Mouse (Mus musculus) urinary bladder, adult 2 months (tissue): ENCODE results near the gene Fgfr2. TPM values are rescaled to one million over a fixed set of nuclear protein-coding genes. Genes with fewer than 3 reads are reported as not detected.

Experiments
- DNase-seq: peaks from one replicate; pipeline ENCODE4 v3.0.0; 2022; ENCODE audit warnings: low spot score
- polyA plus RNA-seq: library from polyadenylated mRNA; depleted of rRNA; stranded (reverse); fragments of >200 nt; gene quantifications from 2 replicates; pipeline ENCODE4 v1.2.3, GENCODE M21; 2012

Gene Fgfr2
- polyA plus RNA-seq, 1 experiment, result 80.2 TPM

DNA sequence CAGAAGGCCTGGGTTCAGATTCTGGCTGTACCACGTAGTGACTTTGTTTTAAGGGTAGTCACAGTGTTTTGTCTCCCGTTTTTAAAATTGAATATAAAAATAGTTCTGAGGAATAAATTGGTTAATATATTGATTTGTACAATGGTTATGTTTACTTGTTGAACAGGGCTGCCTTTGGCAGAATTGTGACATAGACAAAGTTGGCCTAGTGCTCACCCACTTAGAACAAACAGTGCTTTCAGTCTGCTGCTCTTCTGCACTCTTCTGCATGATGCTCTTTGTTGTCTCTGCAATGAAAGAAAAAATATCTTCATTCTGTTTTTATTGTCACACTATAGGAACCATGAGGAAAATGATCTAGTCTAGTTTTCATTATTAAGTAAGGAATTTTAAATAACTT is 184.0 kb downstream of the Fgfr2 start:
- no peak for DNase-seq

GRCm38 (mm10) chr7:132934743-132935142 is 188.4 kb downstream of the Fgfr2 start:
- no peak for DNase-seq

DNA sequence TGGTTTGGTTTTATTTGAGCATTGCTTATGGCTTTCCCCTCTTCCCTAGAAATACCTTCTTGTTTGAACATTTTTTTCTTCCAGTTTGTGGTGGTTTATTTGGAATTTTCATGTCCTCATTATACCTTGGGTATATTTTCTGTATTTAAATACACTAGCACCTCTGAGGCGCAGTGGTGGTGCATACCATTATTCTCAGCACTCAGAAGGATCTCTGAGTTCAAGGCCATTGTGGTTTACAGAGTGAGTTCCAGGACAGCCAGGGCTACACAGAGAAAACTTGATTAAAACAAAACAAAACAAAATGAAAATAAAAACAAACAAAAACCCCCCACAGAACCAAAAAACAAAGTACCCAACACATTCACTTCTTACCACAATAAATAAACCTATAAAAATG is 189.8 kb downstream of the Fgfr2 start:
- no peak for DNase-seq

DNA sequence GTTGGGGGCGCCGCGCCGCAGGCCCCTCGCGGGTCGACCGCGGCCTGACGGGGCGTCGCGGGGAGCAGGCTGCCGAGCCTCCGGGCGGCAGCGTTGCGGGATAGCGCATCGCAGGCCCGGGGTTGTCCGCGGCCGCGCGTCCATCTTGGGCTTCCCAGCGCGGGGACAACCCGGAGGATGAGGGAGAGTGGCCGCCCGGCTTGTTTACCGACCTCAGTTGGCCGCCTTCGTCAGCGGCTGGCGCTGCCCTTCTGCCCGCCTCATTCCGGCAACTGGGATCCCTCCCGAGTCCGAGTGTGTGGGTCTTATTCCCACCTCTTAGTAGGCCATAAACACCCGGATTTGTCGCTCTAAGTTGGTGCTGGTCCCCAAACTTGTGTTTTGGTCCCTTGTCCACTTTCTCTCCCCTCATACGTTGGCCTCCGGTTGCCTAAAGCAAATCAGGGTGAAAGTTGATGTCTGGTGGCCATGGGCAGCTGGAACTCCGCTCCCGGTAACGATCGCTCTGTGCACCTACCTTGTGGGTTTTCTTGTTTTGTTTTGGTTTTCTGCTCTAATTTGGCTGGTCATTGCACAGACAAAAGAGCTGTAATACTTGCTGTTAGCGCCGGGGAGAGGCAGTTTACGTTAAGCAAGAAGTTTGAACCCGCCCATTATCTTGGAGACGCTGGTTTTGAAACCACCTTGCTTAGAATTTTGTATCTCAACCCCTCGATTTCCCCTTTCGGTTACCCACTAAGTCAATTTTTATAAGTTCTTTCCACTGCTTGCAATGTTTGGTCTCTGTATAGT is 191.4 kb downstream of the Fgfr2 start:
- DNase-seq, result peak; percentile 54

DNA sequence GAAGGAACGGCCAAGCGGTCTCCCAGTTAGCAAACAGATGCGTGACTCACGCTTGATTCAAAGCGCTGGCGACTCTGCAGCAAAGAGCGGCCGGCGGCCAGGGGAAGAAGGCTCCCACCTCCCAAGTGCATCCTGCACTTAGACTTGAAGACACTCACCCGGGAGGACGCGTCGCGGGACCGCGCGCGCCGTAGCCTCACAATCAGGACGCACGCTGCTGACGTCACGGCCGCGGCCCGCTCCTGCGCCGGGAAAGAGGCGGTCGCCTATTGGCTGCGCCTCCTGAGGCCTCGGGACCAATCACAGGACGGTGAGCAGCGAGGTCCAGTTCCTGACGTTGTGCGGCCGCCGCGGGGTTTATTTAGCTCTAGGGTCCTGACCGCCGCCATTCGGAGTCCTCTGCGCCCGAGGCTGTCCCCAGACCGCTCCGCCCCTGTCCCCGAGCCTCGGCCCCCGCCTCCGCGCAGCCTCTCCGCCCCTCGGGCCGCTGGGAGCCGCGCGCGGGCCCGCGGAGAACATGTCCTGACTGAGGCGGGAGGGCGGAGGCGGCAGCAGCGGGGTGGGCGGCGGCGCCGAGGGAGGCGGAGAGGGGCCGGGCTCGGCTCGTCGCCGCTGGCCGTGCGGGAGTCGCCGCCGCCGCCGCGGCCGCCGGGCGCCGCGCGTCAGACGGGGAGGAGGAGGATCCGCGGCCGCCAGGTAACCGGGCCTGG is 192.1 kb downstream of the Fgfr2 start, which contains the start of gene Zranb1:
TSS of gene Zranb1 (plus strand) at position 293 of the 710 bp plus-strand sequence.
- DNase-seq, result peak; percentile 98

DNA sequence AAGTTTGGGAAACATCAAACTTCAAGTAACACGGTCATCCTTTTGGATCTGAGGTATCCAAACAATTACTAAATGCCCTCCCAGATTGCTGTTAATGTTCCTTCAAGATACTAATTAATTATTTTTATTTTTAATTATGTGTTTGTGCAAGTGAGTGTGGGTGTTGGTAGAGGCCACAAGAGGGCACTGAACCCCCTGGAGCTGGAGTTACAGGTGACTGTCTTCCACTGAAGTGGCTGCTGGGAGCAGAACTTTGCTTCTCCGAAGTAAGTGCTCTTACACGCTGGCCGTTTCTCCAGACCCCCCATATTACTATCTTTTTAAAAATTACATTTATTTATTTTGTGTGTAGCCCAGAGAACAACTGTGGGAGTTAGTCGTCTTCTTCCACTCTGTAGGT is 193.1 kb downstream of the Fgfr2 start:
- no peak for DNase-seq

DNA sequence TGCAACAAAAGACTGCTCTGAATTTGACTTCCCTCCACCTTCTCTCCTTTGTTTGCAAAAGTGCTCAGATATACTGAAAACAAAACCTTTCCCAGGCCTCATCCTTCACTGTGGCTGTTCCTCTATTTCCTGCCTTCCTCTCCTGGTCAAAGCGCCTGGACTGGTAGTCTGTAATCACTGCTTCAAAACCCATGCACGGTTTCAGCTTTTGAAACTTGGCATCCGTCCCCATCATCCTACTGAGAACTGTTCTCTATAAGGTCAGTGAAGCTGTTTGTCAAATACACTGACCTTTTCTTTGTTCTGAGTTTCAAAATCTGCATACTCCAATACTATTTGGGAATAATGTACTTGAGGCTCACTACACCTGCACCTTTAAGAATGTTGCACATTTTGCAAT is 195.9 kb downstream of the Fgfr2 start:
- no peak for DNase-seq

DNA sequence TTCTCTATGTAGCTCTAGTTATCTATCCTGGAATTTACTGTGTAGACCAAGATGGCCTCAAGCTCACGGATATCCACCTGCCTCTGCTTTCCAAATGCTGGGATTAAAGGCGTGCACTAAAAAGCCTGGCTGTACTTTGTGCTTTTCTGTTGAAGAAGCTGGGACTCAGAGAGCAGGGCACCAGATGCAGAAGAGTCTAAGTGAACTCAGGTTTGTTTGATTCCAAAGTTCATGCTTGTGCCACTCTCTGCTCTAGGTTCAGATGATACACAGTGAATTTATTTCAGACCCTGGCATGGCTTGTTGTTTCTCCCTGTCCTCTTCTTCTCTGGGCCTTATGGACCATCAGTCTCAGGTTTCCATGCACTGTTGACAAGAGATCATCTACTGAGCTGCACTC is 197.9 kb downstream of the Fgfr2 start:
- no peak for DNase-seq

DNA sequence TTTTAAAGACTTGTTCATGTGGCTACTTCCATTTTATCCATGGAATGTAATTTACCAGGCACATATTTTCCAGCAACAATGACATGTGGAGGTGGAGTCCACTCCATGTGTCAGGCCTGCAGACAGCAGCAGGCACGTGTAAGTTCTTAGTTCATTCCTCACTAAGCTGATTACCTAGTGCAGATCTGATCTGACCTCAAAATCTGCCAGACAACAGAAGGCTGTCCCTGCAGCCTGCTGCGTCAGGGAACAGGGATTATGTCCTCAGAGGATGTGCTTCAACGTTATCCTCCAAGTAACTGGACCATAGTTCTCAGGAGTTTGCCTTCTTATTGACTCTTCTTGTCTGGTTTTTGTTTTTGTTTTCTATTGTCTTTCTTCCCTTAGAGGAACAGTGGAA is 201.2 kb downstream of the Fgfr2 start:
- DNase-seq, result no peak

DNA sequence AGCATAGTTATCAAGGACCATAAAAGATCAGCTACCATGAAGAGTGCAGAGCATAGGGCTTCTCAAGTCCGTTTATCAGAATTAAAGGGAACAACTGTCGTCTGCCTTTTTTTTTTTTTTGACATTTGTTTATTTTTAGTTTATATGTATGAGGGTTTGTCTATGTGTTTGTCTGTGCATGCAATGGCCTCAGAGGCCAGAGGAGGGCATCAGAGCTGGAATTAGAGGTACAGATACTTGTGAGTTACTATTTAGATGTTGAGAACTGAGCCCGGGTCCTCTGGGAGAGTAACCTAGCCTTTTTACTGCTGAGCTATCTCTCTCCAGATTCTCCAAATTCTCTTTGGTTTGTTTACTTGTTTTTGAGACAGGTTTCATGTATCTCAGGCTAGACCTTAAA is 219.4 kb downstream of the Fgfr2 start:
- no peak for DNase-seq

DNA sequence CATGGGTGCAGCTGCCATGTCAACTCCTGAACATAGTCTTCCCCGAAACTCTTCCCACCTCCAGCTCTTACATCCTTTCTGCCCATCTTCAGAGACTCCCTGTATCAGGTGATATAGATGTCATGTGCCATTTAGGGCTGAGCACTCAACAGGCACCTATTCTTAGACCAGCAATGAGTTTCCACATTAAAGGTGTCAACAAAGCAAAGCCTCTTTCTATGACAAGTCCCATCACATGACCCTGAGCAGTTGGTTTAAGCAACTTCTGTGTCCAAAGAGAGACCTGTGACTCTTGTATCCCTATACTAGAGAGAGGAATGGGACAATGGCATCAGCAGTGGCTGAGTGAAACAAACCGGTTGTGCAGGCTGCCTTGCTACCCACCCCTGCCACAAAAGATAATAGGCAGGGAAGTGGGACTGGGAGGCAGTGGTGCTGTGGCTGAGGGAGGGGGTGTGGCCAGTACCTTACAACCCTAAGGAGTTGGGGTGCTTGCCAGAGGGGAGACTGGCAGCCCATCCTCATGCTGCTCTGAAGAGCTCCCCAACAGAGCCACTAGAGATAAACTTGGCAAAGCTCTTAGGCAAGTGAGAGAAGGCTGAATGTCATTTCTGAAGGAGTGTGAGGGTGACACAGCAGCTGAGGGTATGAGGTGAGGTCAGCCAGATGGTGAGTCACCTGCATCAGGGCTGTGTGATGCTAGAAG is 222.2 kb downstream of the Fgfr2 start:
- DNase-seq, result no peak

GRCm38 (mm10) chr7:132898234-132898633 is 224.9 kb downstream of the Fgfr2 start:
- no peak for DNase-seq

- no peak for DNase-seq
Measured at GRCm38 (mm10) chr7:132897258-132897657, 225.9 kb downstream of the Fgfr2 start.

GRCm38 (mm10) chr7:132896206-132896815 is 226.8 kb downstream of the Fgfr2 start:
- no peak for DNase-seq

DNA sequence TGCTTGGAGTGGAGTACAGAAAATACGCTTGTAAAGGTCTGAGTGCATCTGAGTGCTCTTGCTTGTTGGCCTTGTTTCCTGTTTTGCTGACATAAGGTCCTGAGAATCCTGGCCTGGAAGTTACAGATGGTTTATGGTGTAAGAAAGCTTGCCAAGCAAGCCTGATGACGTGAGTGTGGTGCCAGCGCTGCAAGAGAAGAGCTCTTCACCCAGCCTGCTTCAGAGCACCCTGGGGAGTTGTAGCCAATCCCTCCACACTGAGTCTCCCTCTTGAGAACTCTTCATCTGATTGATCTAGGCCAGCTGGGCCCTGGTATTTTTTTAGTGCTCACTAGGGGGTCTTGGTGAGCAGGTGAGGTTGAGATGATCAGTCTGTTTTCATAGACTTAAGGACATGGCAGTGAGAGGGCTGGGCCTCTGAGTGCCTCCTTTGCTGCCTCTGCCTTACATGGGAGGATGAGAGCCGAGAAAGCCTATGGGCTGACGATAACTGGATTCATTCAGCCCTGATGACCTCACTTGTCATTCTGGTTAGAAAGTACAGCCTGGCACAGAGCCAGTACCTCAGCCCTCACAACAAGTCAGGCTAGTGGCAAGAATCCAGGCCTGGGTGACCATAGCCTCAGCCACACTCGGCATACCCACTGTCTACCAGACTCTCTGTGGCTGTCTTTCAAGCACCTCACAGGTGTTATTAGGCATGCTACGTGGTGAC is 228.2 kb downstream of the Fgfr2 start:
- DNase-seq, result no peak

GRCm38 (mm10) chr7:132893336-132893735 is 229.8 kb downstream of the Fgfr2 start:
- DNase-seq, result no peak

- DNase-seq, result no peak
Measured at GRCm38 (mm10) chr7:132892806-132893205, 230.3 kb downstream of the Fgfr2 start.

DNA sequence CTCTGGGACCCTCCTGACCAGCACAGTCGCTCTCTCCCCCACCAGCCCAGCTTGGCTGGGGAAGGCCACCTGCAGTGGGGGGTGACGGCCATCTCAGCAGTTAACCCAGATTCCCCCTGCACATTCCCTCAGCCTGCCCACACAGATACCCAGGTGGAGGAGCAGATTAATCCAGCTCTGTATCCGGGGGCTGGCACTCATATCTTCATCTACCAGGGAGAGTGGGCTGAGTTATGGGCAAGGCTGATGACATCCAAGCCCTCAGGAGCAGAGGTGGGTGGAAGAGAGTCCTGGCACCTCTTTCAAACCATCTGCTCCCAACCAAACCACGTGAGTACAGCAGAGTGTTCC is 230.9 kb downstream of the Fgfr2 start:
- no peak for DNase-seq

DNA sequence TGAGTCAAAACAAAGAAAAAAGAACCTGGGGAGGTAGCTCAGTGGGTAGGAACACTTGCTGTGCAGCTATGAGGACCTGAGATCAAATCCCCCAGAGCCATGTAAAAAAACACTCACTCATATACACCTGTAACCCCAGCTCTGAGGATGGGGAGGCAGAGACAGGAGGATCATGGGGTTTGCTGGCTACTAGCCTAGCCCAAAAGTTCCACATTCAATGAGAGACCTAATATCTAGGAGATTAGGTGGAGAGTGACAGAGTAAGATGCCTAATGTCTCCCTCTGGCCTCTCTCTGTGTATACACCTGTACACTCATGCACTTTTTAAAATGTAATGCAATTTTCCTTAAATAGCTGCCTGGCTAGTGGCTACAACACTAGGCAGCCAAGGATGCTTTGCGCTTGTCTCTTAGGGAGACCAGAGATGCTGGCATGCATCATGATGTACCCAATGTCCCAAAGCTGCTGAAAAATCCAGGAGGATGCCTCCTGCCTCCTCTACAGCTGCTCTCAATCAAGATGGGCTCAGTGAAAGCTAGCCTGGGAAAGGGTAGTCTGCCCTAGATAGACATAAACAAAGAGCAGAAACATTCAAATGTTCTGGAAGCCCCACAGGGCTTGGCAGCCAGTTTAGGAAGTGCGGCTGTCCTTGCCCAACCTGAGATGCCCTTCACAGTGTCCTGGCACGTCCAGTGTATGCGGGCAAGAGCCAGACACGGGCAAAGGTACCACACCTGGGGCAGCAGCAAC is 231.4 kb downstream of the Fgfr2 start:
- no peak for DNase-seq

GRCm38 (mm10) chr7:132890201-132890600 is 232.9 kb downstream of the Fgfr2 start:
- no peak for DNase-seq

GRCm38 (mm10) chr7:132889691-132890090 is 233.5 kb downstream of the Fgfr2 start:
- no peak for DNase-seq
